Mouse (Mus musculus) bone marrow, adult 2 months (tissue): ENCODE measurements around the gene Nrp2. TPM values are rescaled to one million over a fixed set of nuclear protein-coding genes. Genes with fewer than 3 reads are reported as not detected.
A peak's percentile ranks its signal among the peaks of the same experiment; 100 is the strongest.

Source experiments
- H3K27ac ChIP-seq: fragments of 200-500 bp; 2 replicates; pipeline ENCODE4 v1.5.1; 2012; ENCODE audit warnings: low read depth, mild to moderate bottlenecking, control low read depth, inconsistent platforms, low read length; ENCODE audit not compliant: control insufficient read depth, poor library complexity, insufficient read depth
- H3K4me1 ChIP-seq: fragments of 200-500 bp; 2 replicates; pipeline ENCODE4 v1.6.1; 2011; ENCODE audit warnings: low read length; ENCODE audit not compliant: control insufficient read depth, insufficient read depth
- H3K4me3 ChIP-seq: fragments of 200-500 bp; replicated peaks from 2 replicates; pipeline ENCODE3; 2011; ENCODE audit warnings: mild to moderate bottlenecking, low read depth, low read length, control low read depth; ENCODE audit not compliant: control insufficient read depth
- CTCF ChIP-seq: fragments of 200-500 bp; IDR thresholded peaks from 2 replicates; pipeline ENCODE4 v1.5.1; 2011; ENCODE audit warnings: low read length, control low read depth; ENCODE audit not compliant: control insufficient read depth, insufficient read depth
- POLR2A ChIP-seq: fragments of 200-500 bp; IDR thresholded peaks from 2 replicates; pipeline ENCODE4 v1.6.1; 2011; ENCODE audit warnings: low read depth, mild to moderate bottlenecking, control low read depth, low read length, borderline replicate concordance; ENCODE audit not compliant: control insufficient read depth
- WGBS: fragments of 180-500 bp; shearing (Covaris S2); methylation state at CpG from one replicate; pipeline ENCODE4 v1.1.7; 2018; 5-methylcytosine and 5-hydroxymethylcytosine counted together
- polyA plus RNA-seq: library from polyadenylated mRNA; stranded (reverse); fragments of >200 nt; gene quantifications from 2 replicates; pipeline ENCODE4 v1.2.4, GENCODE M21; 2011; ENCODE audit warnings: low replicate concordance; ENCODE audit not compliant: missing spikeins, insufficient read depth, insufficient read length

The Nrp2 gene
- polyA plus RNA-seq, 1 experiment = 3.2 TPM

GRCm38 (mm10) chr1:62760086-62760485 lies 57.0 kb downstream of the Nrp2 start:
- Histone ChIP-seq H3K4me3 (no peak overlapping the region), H3K4me1 (peaks cover 3% of the 10 kb centered on the region), H3K27ac (no peak overlapping the region)
- TF ChIP-seq CTCF = no peak
- TF ChIP-seq POLR2A = no peak
- WGBS = 3% methylated on average over 5 of the region's 5 CpGs

- Histone ChIP-seq H3K4me1 (peaks cover 3% of the 10 kb centered on the region), H3K27ac (peak overlapping the region; percentile 49), H3K4me3 (no peak overlapping the region)
- WGBS = 69% methylated on average over 17 of the region's 17 CpGs
- TF ChIP-seq POLR2A (no peak), CTCF (no peak)
Measured at GRCm38 (mm10) chr1:62760565-62760964, 57.5 kb downstream of the Nrp2 start.

- TF ChIP-seq POLR2A (no peak), CTCF (no peak)
- 85% methylated on average over 4 of the region's 4 CpGs for WGBS
- Histone ChIP-seq H3K4me3 (no peak overlapping the region), H3K4me1 (peaks cover 3% of the 10 kb centered on the region), H3K27ac (no peak overlapping the region)
Measured at GRCm38 (mm10) chr1:62763779-62764178, 60.7 kb downstream of the Nrp2 start.

- no peak for TF ChIP-seq POLR2A
- no peak for TF ChIP-seq CTCF
- no peak overlapping the region for H3K27ac ChIP-seq
- 84% methylated on average over 7 of the region's 7 CpGs for WGBS
- H3K4me1 ChIP-seq = peaks cover 3% of the 10 kb centered on the region
- H3K4me3 ChIP-seq = no peak overlapping the region
Measured at GRCm38 (mm10) chr1:62765171-62765570, 62.1 kb downstream of the Nrp2 start.

GRCm38 (mm10) chr1:62766766-62767165 lies 63.7 kb downstream of the Nrp2 start:
- no peaks in the 10 kb centered on the region; the same call in 1 of the 2 replicates for H3K4me1 ChIP-seq
- H3K27ac ChIP-seq = no peak overlapping the region
- no peak overlapping the region for H3K4me3 ChIP-seq
- WGBS = 32% methylated on average over 4 of the region's 4 CpGs
- TF ChIP-seq CTCF = no peak

GRCm38 (mm10) chr1:62767611-62768010 lies 64.5 kb downstream of the Nrp2 start:
- Histone ChIP-seq H3K27ac (no peak overlapping the region), H3K4me1 (no peaks in the 10 kb centered on the region; the same call in 1 of the 2 replicates), H3K4me3 (no peak overlapping the region)
- TF ChIP-seq CTCF (no peak), POLR2A (no peak)
- 89% methylated on average over 9 of the region's 9 CpGs for WGBS

- Histone ChIP-seq H3K27ac (no peak overlapping the region), H3K4me1 (no peaks in the 10 kb centered on the region; the same call in 1 of the 2 replicates), H3K4me3 (no peak overlapping the region)
- TF ChIP-seq CTCF = no peak
- TF ChIP-seq POLR2A = no peak
- 23% methylated on average over 4 of the region's 4 CpGs for WGBS
Measured at GRCm38 (mm10) chr1:62770576-62770975, 67.5 kb downstream of the Nrp2 start.

GRCm38 (mm10) chr1:62772391-62772790 lies 69.3 kb downstream of the Nrp2 start:
- no peaks in the 10 kb centered on the region; the same call in 1 of the 2 replicates for H3K4me1 ChIP-seq
- TF ChIP-seq POLR2A = no peak
- TF ChIP-seq CTCF = no peak
- no peak overlapping the region for H3K4me3 ChIP-seq
- WGBS = 74% methylated on average over 4 of the region's 4 CpGs
- H3K27ac ChIP-seq = no peak overlapping the region
